Mouse (Mus musculus): ENCODE measurements around the gene BC025446. TPM values are rescaled to one million over a fixed set of nuclear protein-coding genes. Genes with fewer than 3 reads are reported as not detected.

The BC025446 gene
- polyA plus RNA-seq, 1 experiment: 2.4 TPM

DNA sequence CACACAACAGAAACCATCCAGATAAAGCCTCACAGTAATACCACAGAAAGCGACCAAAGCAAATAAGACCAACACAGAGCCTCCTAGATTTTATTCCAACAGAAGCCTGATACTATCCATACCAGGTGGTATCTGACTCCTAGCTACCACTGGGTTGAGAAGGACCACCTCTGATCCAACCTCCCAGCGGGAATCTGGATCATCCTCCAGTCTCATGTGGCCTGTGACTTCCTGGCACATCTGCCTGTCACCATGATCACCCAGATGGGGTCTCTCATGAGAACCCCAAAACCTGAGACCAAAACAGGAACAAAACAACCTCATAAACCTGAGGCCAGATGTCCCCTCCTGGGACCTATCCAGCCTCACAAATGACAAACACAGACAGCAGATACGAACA lies 38.5 kb downstream of the BC025446 start:
- TF ChIP-seq MYOD1 (IDR thresholded peaks at IDR 0.05; ENCODE audit: control insufficient read depth in 1 of 3, insufficient read length in 2 of 3, low read depth in 2 of 3) (no peak), CEBPB (IDR thresholded peaks at IDR 0.05; ENCODE audit: insufficient read depth, poor library complexity, severe bottlenecking) (no peak), POLR2A (IDR thresholded peaks at IDR 0.05; ENCODE audit: insufficient read length, low read depth) (no peak), MAX (IDR thresholded peaks at IDR 0.05; ENCODE audit: low read depth) (no peak)

DNA sequence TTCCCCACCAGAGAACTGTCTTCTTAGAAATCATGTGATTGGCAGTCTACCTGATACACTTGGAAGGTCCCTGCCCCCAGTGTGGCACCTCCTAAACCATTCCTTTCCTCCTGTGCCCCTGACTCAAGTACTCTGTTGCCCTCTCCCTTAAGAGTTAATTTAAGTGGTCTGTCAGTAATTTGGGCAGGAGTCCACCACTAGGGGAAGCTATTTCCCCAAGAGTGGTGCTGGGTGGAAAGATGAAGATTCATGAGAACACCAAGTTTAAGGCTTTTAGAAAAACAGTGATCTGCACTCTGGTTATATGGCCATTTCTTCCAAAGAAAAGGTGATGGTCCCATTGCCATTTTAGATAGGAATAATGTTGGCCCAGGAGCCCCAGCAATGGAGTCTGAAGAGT lies 49.7 kb downstream of the BC025446 start:
- Histone ChIP-seq H3K4me3 (no peak overlapping the region), H3K79me2 (ENCODE audit: control insufficient read depth, insufficient read depth) (no peaks in the 10 kb centered on the region), H3K27me3 (ENCODE audit: control insufficient read depth, insufficient read depth, insufficient read length) (no peaks in the 10 kb centered on the region), H3ac (ENCODE audit: control insufficient read depth, insufficient read length) (no peak overlapping the region), H3K4me2 (ENCODE audit: low read depth) (no peak overlapping the region), H3K36me3 (ENCODE audit: control insufficient read depth, insufficient read depth) (no peaks in the 10 kb centered on the region)
- TF ChIP-seq MAX (IDR thresholded peaks at IDR 0.05; ENCODE audit: low read depth) (no peak), MYOD1 (IDR thresholded peaks at IDR 0.05; ENCODE audit: control insufficient read depth in 1 of 3, insufficient read length in 2 of 3, low read depth in 2 of 3) (no peak), USF1 (IDR thresholded peaks at IDR 0.05; ENCODE audit: low read depth) (no peak), POLR2AphosphoS2 (IDR thresholded peaks at IDR 0.05; ENCODE audit: insufficient read length, low read depth) (no peak), E2F4 (IDR thresholded peaks at IDR 0.05; ENCODE audit: insufficient read depth) (no peak), SRF (IDR thresholded peaks at IDR 0.05; ENCODE audit: control insufficient read depth, insufficient read length, low read depth) (no peak), REST (IDR thresholded peaks at IDR 0.05; ENCODE audit: insufficient read depth, insufficient read length) (no peak), TCF3 (IDR thresholded peaks at IDR 0.05; ENCODE audit: insufficient read length, low read depth) (no peak), CEBPB (IDR thresholded peaks at IDR 0.05; ENCODE audit: insufficient read depth, poor library complexity, severe bottlenecking) (no peak), TCF12 (IDR thresholded peaks at IDR 0.05; ENCODE audit: insufficient read depth, poor library complexity, severe bottlenecking) (no peak), POLR2A (IDR thresholded peaks at IDR 0.05; ENCODE audit: insufficient read length, low read depth) (no peak), MYOG (IDR thresholded peaks at IDR 0.05; ENCODE audit: control insufficient read depth in 1 of 3, insufficient read depth in 1 of 3, insufficient read length in 2 of 3, low read depth in 2 of 3) (no peak)

More for the DNA sequence above, 38.5 kb downstream of the BC025446 start:
- Histone ChIP-seq H3K4me3 (no peak overlapping the region), H3ac (ENCODE audit: control insufficient read depth, insufficient read length) (no peak overlapping the region), H3K36me3 (ENCODE audit: control insufficient read depth, insufficient read depth) (no peaks in the 10 kb centered on the region), H3K4me2 (ENCODE audit: low read depth) (no peak overlapping the region), H3K27me3 (ENCODE audit: control insufficient read depth, insufficient read depth, insufficient read length) (no peaks in the 10 kb centered on the region), H3K79me2 (ENCODE audit: control insufficient read depth, insufficient read depth) (no peaks in the 10 kb centered on the region)

DNA sequence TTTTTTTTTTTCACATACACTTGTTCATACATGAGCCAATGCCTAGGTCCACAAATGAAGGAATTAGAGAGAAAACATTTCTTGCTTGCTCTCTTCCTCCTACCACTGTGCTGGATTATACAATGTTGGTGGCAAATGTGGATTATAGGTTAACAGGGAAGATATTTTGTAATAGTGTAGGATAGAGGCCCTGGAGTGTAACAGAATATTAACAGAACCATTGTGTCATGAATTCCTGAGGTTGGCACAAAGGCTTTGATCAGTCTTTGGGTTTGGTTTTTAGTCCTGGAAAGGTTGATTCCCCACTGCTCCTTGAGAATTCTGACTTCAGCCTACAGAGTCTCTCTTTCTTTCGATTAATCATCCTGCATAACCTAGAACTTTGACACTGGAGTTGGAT lies 50.5 kb downstream of the BC025446 start:
- H3K27me3 ChIP-seq (ENCODE audit: control insufficient read depth, insufficient read depth, insufficient read length): no peaks in the 10 kb centered on the region
- no peak overlapping the region for H3ac ChIP-seq (ENCODE audit: control insufficient read depth, insufficient read length)
- no peak overlapping the region for H3K4me3 ChIP-seq
- H3K36me3 ChIP-seq (ENCODE audit: control insufficient read depth, insufficient read depth): no peaks in the 10 kb centered on the region
- H3K4me2 ChIP-seq (ENCODE audit: low read depth): no peak overlapping the region
- H3K79me2 ChIP-seq (ENCODE audit: control insufficient read depth, insufficient read depth): no peaks in the 10 kb centered on the region
- no peak for TF ChIP-seq POLR2AphosphoS2 (IDR thresholded peaks at IDR 0.05; ENCODE audit: insufficient read length, low read depth)

DNA sequence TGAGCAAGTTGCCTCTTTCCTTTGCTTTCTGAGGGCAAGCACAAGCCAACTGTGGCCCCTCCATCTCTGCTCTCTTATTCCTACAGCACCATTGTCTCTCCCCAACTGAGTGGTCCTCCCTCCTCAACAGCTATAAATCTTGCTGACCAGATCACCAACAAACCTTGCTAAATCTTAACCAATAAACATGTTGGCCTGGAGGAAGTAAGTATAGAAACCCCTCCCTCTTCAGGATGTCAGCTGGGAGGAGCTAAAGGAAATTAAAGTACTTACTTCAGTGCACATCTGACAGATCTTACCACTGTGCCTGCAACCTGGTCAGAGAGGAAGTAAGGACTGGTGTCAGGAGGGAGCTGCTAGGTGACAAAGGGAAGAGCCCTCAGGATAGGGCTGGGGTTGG lies 51.9 kb downstream of the BC025446 start, which contains the start of gene Ly6f:
TSS of gene Ly6f (plus strand) at position 301 of the 400 bp plus-strand sequence.
- Histone ChIP-seq H3K4me2 (ENCODE audit: low read depth) (no peak within 1 kb of the TSS), H3ac (ENCODE audit: control insufficient read depth, insufficient read length) (no peak within 1 kb of the TSS), H3K36me3 (ENCODE audit: control insufficient read depth, insufficient read depth) (no peaks in the 10 kb centered on the region), H3K79me2 (ENCODE audit: control insufficient read depth, insufficient read depth) (no peaks in the 10 kb centered on the region), H3K27me3 (ENCODE audit: control insufficient read depth, insufficient read depth, insufficient read length) (no peaks in the 10 kb centered on the region), H3K4me3 (no peak within 1 kb of the TSS)
- TF ChIP-seq SRF (IDR thresholded peaks at IDR 0.05; ENCODE audit: control insufficient read depth, insufficient read length, low read depth) (no peak), USF1 (IDR thresholded peaks at IDR 0.05; ENCODE audit: low read depth) (no peak), E2F4 (IDR thresholded peaks at IDR 0.05; ENCODE audit: insufficient read depth) (no peak), TCF3 (IDR thresholded peaks at IDR 0.05; ENCODE audit: insufficient read length, low read depth) (no peak), POLR2AphosphoS2 (IDR thresholded peaks at IDR 0.05; ENCODE audit: insufficient read length, low read depth) (no peak), CEBPB (IDR thresholded peaks at IDR 0.05; ENCODE audit: insufficient read depth, poor library complexity, severe bottlenecking) (no peak), MYOD1 (IDR thresholded peaks at IDR 0.05; ENCODE audit: control insufficient read depth in 1 of 3, insufficient read length in 2 of 3, low read depth in 2 of 3) (no peak), MAX (IDR thresholded peaks at IDR 0.05; ENCODE audit: low read depth) (no peak), POLR2A (IDR thresholded peaks at IDR 0.05; ENCODE audit: insufficient read length, low read depth) (no peak), TCF12 (IDR thresholded peaks at IDR 0.05; ENCODE audit: insufficient read depth, poor library complexity, severe bottlenecking) (no peak), MYOG (IDR thresholded peaks at IDR 0.05; ENCODE audit: control insufficient read depth in 1 of 3, insufficient read depth in 1 of 3, insufficient read length in 2 of 3, low read depth in 2 of 3) (no peak), REST (IDR thresholded peaks at IDR 0.05; ENCODE audit: insufficient read depth, insufficient read length) (no peak)

DNA sequence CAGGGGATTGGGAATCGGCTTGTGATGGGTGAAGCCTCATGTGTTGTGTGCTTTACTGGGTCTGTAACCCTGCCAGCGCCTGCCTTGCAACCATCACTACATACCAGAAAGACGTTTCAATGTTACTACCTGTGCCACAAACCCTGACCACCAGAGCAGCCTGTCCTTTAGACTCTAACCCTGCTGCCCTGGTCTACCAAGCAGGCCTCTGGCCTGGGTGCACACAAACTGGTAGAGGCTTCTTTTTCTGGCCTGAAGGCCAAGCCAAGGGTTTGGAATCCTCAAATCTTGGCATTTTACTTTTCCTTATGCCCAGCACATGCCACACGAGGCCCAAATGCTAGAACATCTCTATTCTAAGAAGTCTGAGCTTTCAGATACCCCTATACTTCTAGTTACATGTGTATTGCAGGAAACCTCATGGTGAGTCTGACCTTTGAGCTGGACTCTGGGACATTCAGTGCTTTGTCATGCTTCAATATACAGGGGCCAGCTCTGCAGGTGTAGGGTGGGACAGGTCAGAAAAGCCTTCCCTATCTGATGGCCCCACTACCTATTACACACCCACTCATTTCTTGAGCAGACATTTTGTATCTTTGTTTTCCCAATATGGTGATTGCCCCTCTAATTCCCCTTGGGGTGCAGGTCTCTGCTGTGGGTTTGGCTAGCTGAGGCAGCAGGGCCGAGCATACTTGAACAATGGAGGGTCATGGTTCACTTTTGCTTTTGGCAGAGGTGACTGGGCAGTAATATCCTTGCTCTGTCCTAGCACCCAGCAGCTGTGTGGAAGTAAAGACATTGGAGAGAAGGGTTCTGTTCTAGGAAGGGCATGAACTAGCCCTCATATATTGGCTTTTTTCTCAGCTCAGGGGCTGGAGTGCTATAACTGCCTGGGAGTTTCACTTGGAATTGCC lies 53.0 kb downstream of the BC025446 start:
- Histone ChIP-seq H3K36me3 (ENCODE audit: control insufficient read depth, insufficient read depth) (no peaks in the 10 kb centered on the region), H3K4me2 (ENCODE audit: low read depth) (peak overlapping the region; percentile 57), H3K79me2 (ENCODE audit: control insufficient read depth, insufficient read depth) (no peaks in the 10 kb centered on the region), H3K27me3 (ENCODE audit: control insufficient read depth, insufficient read depth, insufficient read length) (no peaks in the 10 kb centered on the region), H3K4me3 (no peak overlapping the region), H3ac (ENCODE audit: control insufficient read depth, insufficient read length) (no peak overlapping the region)
- no peak for TF ChIP-seq REST (IDR thresholded peaks at IDR 0.05; ENCODE audit: insufficient read depth, insufficient read length)
- TF ChIP-seq MYOG (IDR thresholded peaks at IDR 0.05; ENCODE audit: control insufficient read depth in 1 of 3, insufficient read depth in 1 of 3, insufficient read length in 2 of 3, low read depth in 2 of 3): no peak
- no peak for TF ChIP-seq E2F4 (IDR thresholded peaks at IDR 0.05; ENCODE audit: insufficient read depth)
- TF ChIP-seq TCF12 (IDR thresholded peaks at IDR 0.05; ENCODE audit: insufficient read depth, poor library complexity, severe bottlenecking): no peak
- TF ChIP-seq TCF3 (IDR thresholded peaks at IDR 0.05; ENCODE audit: insufficient read length, low read depth): no peak
- no peak for TF ChIP-seq MYOD1 (IDR thresholded peaks at IDR 0.05; ENCODE audit: control insufficient read depth in 1 of 3, insufficient read length in 2 of 3, low read depth in 2 of 3)
- no peak for TF ChIP-seq CEBPB (IDR thresholded peaks at IDR 0.05; ENCODE audit: insufficient read depth, poor library complexity, severe bottlenecking)
- no peak for TF ChIP-seq SRF (IDR thresholded peaks at IDR 0.05; ENCODE audit: control insufficient read depth, insufficient read length, low read depth)
- no peak for TF ChIP-seq USF1 (IDR thresholded peaks at IDR 0.05; ENCODE audit: low read depth)
- no peak for TF ChIP-seq POLR2A (IDR thresholded peaks at IDR 0.05; ENCODE audit: insufficient read length, low read depth)
- TF ChIP-seq POLR2AphosphoS2 (IDR thresholded peaks at IDR 0.05; ENCODE audit: insufficient read length, low read depth): no peak
- no peak for TF ChIP-seq MAX (IDR thresholded peaks at IDR 0.05; ENCODE audit: low read depth)

Measured in myocyte (in vitro differentiated cells).